Mouse (Mus musculus) cortical plate, adult 2 months (tissue): ENCODE data around the gene Tsc22d3.

Experiments
- CTCF ChIP-seq: fragments of 200-500 bp; IDR thresholded peaks from 2 replicates; pipeline ENCODE4 v1.5.1; 2011; ENCODE audit warnings: mild to moderate bottlenecking, control low read depth, low read length; ENCODE audit not compliant: insufficient read depth; ENCODE audit errors: extremely low read depth
- POLR2A ChIP-seq: fragments of 200-500 bp; IDR thresholded peaks from 2 replicates; pipeline ENCODE4 v1.6.1; 2011; ENCODE audit warnings: mild to moderate bottlenecking, low read length, control low read depth; ENCODE audit not compliant: insufficient read depth; ENCODE audit errors: extremely low read depth

DNA sequence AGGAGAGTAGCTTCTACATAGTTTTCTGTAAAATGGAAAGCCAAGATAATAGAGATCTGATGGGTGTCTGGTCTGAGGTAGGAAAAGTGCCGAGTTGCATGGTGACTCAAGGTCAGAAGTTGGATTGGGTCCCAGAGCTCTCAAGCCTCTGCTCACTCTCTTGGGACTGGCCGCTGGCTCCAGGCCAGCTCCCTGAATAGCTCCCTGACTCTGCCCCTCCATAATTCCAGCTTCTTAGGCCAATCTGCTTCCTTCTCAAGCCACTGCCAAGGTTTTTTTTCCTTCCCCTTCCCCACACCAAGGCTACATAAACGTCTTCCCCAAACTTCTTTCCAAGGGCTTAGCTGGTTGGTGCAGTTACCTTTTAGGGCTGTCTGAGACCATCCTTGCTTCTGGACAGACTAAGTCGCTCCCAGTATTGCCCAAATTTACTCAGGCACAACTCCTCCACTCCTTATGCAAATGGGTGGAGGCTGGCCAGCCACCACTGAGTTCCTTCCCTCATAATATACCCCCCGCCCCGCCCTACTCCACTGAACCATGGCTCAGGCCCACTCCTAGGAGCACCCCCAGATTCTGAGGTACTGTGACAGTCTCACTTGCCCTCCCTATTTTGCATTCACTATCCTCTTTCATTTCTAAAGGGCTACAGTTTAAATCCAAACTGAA is 42.1 kb downstream of the Tsc22d3 start:
- TF ChIP-seq CTCF, result no peak
- no peak for TF ChIP-seq POLR2A
